Mouse (Mus musculus): ENCODE data around the gene Olfr155.

- TF ChIP-seq POLR2A (IDR thresholded peaks at IDR 0.05; ENCODE audit: insufficient read depth, low read depth, low read length) (no peak), CTCF (IDR thresholded peaks at IDR 0.05) (no peak), EP300 (IDR thresholded peaks at IDR 0.05; ENCODE audit: insufficient read depth, low read depth, low read length) (no peak)
Measured at GRCm38 (mm10) chr4:43822896-43823550, 28.3 kb upstream of the Olfr155 start.

Measured in heart, adult 2 months (tissue).